Mouse (Mus musculus): ENCODE measurements at regions not wholly inside any gene's neighbourhood (a gene's known extent, or its start where the extent isn't known, plus 50 kb on each side); places are given as distances from the start of the nearest gene placed in this dataset.

DNA sequence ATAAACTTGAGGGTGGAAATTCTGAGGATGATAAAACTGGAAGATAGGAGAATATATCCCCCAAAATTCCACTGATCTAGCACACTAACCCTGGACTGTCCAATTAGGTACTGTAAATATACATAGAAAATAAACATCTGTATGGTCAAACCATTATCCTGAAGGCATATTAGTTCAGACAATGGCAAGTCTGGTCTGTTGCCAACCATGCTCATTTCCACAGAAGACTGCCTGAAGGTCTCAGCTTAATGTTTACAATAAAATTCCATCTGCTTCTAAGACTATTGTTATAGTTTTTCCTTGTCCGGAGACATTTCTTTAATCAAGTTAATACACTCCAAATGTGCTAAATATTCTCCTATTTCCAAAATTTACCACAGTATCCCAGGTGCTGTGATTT lies 441.2 kb downstream of the Sorl1 start:
- DNase-seq (ENCODE audit: low spot score), result no peak

DNA sequence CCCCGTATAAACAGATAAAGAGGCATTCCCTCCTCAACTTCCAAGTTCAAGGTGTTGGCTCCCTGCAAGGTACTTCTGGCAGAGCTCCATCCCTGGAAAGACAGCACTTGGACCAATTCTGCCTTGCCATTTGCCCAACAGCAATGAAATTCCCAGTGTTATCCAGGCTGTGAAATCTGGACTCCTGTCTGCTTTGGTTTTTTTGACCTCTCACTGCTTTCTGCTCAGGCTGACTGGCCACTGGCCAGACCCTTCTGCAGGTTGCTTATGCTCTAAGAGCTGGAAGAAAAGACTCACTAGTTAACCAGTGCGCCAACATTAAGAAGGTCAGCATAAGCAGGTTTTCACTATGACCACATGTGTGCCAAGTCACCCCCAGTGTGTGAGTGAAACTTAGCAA lies 448.4 kb downstream of the Sorl1 start:
- DNase-seq (ENCODE audit: low spot score), result no peak

- DNase-seq (ENCODE audit: low spot score), result no peak
Measured at GRCm38 (mm10) chr9:41672958-41673357, 451.1 kb downstream of the Sorl1 start.

DNA sequence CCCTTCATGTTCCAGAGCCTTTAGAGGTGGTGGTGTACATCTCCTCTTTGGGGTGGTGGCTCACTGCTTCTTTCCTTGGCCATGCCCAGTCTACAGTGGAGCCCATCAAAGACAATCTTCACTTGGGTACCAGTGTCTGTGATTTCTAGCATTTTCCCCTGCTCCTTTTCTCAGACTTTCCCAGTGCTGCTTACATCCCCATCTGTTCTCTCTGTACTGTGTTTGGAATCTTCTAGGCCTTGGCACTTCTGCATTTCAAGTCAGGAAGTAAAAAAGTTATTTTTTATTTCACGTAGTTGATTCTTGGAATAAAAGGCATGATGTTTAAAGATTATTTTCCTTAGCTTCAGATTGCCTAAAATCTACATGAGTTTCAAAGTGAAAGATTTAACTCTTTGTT lies 455.4 kb downstream of the Sorl1 start:
- DNase-seq (ENCODE audit: low spot score), result no peak

DNA sequence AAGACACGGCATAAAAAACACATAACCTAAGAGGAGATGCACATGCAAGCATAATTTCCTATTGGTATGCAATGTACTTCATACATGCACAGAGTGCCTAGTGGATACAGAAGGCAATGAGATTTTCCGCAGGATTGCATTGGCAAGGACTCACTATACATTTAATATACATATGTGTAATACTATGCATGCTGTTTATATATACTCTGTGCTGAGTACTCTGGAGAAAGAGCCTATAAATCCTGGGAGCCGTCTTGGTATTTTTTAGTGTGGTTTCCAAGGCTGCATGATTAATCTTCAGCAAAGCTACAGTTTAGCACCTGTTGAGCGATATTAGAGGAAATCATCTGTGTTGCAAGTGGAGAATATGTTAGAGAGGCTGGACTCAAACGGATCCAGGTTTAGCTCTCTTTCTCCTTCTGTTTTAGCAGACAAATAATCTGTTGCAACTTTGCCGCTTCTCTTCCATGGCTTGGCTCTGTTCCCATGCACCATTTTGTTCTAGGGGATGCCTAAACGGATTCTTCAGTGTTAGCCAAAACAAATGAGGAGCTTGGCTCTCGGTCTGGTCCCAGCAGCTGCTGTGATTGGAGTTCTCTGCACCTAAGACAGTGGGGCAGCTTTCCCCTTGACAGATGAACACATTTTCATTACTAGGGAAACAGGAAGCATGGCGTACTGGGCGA lies 459.0 kb downstream of the Sorl1 start:
- DNase-seq (ENCODE audit: low spot score), result no peak

GRCm38 (mm10) chr9:41660576-41660975 lies 463.5 kb downstream of the Sorl1 start:
- no peak for DNase-seq (ENCODE audit: low spot score)

GRCm38 (mm10) chr9:41660011-41660410 lies 464.1 kb downstream of the Sorl1 start:
- no peak for DNase-seq (ENCODE audit: low spot score)

DNA sequence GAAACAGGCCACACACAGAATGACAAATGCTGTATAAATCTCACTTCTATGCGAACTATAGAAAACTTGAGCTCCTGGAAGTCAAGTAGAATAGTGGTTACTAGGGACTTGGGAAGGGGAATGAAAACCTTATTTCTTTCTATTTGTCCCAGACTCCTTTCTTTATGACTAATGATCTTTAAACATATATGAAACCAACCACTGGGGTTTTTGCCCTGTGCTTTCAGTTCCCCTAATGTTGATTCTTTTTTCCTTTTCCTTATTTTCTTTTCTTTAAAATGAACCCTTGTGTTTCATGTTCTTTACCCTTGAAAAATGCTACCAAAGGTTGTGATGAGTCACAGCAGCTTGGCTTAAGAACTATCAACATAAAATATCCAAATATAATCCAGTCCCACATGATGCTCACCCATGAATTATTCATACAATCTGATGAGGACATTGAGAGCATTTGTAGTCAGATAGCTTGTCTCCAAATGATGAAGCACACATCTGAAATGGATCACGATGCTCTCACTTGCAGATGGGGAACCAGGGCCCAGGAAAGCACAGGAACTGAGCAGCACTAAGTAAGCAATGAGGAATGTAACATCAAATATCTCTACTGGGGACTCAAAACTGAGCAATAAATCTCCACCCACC lies 470.2 kb upstream of the Ubash3b start:
- DNase-seq (ENCODE audit: low spot score), result no peak

DNA sequence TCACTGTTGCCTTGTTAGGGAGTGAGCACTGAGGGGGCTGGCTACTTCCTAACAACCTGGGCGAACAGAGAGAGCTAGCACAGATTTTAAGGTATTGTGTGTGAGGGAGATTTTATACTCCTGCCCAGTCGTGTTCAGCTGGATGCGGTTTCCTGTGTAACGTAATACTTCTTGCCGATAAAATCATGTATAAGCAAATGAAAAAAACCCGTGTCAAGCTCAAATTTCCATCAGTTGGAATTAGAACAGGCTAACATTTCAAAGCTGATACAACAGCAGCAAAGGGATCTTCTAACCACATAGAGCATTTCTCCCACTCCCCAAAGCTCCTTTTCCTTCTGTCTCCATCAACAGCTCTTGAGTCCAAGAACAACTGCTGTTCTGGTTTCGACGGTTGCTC lies 459.8 kb upstream of the Ubash3b start:
- DNase-seq (ENCODE audit: low spot score), result no peak

DNA sequence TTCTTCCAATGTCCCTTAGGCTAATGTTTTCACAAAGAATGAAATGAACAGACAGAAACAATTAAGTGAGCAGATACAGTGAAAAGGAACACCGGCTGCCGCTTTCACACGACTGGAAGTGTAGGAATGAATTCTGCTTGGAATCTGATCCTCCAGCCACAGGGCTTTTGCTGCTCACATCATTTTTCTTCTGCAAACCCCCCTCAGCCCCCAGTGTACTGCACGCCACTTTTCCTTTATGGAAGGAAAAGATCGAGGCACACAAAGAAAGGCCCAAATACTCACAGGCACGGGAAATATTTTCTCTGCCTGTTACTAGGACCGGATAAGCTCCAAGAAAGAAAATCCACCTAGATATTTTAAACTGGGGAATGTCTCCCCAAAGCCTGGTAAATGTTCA lies 452.5 kb upstream of the Ubash3b start:
- no peak for DNase-seq (ENCODE audit: low spot score)

GRCm38 (mm10) chr9:41612802-41613550 lies 451.5 kb upstream of the Ubash3b start:
- no peak for DNase-seq (ENCODE audit: low spot score)

DNA sequence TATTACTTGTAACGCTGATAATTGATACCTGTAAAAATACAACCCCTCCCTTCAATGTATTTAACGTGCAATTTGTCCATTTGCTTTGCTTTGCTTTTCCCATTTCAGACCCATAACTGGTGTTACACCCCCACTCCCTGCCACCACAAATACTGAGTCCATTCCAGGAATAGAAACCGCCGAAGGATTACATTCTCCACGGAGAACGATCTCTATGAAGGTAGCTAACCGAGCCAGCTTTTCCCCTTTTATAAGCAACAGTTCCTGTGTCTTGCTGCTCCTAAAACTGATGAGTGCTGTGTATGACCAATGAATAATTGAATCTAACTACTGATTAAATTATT lies 450.9 kb upstream of the Ubash3b start:
- no peak for DNase-seq (ENCODE audit: low spot score)

DNA sequence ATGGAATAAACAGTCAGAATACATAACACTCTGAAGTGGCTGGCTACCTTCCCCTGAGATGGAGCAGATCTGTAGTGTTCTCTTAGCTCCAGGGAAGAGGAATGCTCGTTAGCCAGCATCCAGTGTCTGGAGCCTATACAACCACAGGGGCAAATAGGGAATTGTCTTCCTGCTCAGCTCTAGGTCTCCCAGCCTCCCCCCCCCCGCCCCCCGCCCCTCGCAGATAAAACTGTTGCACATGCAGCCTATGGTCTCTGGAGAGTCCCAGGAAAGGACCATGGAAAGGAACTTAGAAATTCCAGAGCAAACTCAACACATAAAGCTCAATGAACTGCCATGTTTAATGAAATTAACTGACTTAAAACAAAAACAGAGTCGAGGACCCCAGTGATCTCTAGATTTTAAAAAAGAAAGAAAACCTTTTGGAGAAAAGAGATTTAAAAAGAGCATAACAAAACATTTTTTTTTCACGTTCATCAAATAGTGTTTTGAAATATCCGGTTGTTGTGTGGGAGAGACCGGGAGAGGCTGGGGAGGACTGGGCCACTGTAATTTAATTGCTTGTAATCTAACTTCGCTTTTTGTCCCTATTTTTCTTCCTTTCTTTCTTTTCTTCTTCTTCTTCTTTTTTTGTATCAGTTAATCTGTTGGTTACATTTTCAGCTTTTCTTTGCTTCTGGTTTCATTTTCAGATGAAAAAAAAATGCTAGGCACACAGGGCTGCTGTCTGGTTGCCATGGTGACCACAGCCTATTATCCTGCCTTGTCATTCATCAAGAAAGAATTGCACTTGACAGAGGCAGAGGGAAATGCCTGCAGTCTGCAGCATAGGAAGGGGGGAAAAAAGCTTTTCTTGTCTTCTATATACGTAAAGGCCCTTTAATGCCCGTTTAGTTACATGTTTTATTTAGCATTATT lies 450.3 kb upstream of the Ubash3b start:
- no peak for DNase-seq (ENCODE audit: low spot score)

- no peak for DNase-seq (ENCODE audit: low spot score)
Measured at GRCm38 (mm10) chr9:41610347-41610746, 448.9 kb upstream of the Ubash3b start.

GRCm38 (mm10) chr9:41606136-41606535 lies 444.6 kb upstream of the Ubash3b start:
- no peak for DNase-seq (ENCODE audit: low spot score)

GRCm38 (mm10) chr9:41604916-41605315 lies 443.4 kb upstream of the Ubash3b start:
- no peak for DNase-seq (ENCODE audit: low spot score)

DNA sequence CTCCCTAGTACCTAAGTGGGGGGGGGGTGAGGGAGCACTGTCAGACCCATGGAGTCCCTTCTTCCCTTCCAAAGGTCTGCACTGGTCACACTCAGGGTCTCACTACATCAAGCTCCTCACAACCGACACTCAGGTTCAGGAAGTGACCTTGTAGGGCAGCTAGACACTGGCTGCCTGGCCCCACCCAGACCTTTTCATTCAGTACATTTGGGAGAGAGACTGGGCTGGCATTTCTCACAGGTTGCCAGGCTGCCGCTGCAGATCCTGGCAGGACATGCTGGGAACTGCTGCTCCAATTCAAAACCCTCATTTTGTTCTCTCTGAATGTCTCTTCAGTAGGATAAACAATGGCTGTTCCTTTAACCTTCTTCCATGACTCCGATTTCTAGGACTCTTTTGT lies 439.3 kb upstream of the Ubash3b start:
- no peak for DNase-seq (ENCODE audit: low spot score)

DNA sequence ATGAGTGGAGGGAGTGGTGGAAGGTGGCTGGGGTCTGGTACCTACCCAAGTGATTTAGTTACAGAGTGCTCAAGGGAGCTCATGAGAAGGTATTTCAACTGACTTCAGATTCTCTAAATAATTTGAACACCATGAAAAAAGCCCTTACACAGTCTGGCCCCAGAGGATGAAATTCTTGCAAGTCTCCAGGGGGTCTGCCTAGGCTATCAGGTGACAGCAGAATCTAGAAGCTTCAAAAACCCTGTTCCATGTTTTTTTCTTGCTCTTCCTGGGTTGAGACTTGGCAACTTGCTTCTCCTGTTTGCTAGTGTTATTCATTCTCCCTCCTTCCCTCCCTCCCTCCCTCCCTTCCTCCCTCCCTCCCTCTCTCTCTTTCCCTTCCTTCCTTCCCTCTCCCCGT lies 438.4 kb upstream of the Ubash3b start:
- no peak for DNase-seq (ENCODE audit: low spot score)

- DNase-seq (ENCODE audit: low spot score), result no peak
Measured at GRCm38 (mm10) chr9:41595749-41596148, 434.3 kb upstream of the Ubash3b start.

GRCm38 (mm10) chr9:41593998-41594397 lies 432.5 kb upstream of the Ubash3b start:
- DNase-seq (ENCODE audit: low spot score), result no peak

DNA sequence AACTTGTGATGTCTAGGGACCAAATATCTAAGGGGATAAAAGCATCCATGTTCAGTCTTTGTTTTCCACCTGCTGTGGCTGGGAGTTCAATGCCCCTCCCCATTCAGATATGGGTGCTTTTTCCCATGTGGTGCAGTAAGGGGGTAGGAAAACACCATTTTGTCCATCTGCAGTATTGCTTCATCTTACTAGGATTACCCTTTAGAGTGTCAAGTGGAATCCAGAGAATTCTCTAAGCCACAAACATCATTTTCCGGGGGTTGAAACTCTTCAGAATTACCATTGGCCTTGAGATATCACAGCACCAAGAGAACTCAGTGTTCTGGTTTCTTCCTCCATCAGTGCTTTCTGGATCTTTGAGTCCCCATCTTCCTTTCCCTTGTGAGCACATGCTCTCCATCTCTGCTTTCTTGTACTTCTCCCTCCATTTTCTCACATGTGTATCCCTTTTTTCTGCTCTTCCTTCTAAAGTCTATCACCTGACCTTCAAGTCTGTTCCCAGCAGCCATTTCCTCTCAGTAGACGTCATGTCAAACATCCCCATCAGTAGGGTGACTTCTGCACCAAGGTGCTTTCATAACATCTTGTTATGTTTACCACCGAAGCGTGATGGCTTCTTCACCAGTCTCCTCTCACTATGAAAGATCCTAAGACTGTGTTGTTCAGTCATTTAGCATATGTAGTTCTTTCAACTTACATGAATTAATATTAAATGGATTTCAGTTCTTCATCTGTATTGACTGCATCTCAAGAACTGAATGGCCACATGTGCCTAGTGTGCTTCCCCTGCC lies 431.6 kb upstream of the Ubash3b start:
- no peak for DNase-seq (ENCODE audit: low spot score)

GRCm38 (mm10) chr9:41592101-41592500 lies 430.6 kb upstream of the Ubash3b start:
- DNase-seq (ENCODE audit: low spot score), result no peak
